Mouse (Mus musculus) layer of hippocampus, postnatal 36 days (tissue): Measurements from ENCODE around the gene Pdf. TPM values are rescaled to one million over a fixed set of nuclear protein-coding genes. Genes with fewer than 3 reads are reported as not detected.
A peak's percentile ranks its signal among the peaks of the same experiment; 100 is the strongest.
"Not testable (repeated sequence)": the region's sequence is repeated elsewhere in the genome, so short reads cannot be mapped to it uniquely, and the experiment has no call there.

ENCODE experiments used
- DNase-seq, 2 experiments: peaks; one replicate each; pipeline ENCODE4 v3.0.0; 2022
- microRNA-seq, 2 experiments: library from miRNA; unstranded; fragments of <30 nt; microRNA quantifications; one replicate each; pipeline ENCODE4 v1.2.0; 2021
- total RNA-seq, 2 experiments: library from RNA; stranded (reverse); gene quantifications; 2 replicates each; pipeline ENCODE4 v1.2.3; 2021

Gene Pdf
- total RNA-seq, 2 experiments from 2014 or later: 27.9 to 31.1 TPM

- no peak for DNase-seq
Observed at GRCm38 (mm10) chr8:107035641-107036040, 12.8 kb downstream of the Pdf start.

- DNase-seq: not testable (repeated sequence)
Observed at GRCm38 (mm10) chr8:107033609-107034008, 14.8 kb downstream of the Pdf start.

DNA sequence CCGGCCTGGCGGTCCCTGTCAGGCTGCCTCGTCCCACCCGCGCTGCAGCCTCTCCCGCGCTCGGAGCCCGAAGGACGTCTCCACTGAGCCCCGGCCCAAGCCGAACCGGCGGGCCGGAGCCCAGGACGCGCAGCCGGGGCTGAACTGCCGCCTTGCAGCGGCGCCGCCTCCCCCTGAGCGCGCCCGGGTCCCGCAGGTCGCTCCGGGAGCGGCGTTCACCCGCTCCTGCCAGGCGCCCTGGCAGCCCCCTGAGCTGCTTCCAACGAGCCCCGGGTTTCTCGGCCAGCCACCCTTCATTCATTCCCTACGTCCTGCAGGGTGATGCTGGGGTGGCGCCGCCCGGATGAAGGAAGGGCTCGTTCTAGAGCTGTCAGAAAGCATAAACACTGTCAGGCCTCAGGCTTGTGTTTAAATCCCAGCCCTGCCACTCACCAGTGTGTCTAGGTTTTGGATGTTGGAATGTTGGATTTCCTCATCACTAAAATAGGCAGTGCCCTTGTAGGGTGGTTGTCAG lies 16.8 kb downstream of the Pdf start:
- DNase-seq: no peak

- DNase-seq: peak; percentile 95
Observed at GRCm38 (mm10) chr8:107030650-107031576, 17.5 kb downstream of the Pdf start, which contains the start of gene Vps4a. TSS of gene Vps4a (plus strand) at chr8:107031222.

DNA sequence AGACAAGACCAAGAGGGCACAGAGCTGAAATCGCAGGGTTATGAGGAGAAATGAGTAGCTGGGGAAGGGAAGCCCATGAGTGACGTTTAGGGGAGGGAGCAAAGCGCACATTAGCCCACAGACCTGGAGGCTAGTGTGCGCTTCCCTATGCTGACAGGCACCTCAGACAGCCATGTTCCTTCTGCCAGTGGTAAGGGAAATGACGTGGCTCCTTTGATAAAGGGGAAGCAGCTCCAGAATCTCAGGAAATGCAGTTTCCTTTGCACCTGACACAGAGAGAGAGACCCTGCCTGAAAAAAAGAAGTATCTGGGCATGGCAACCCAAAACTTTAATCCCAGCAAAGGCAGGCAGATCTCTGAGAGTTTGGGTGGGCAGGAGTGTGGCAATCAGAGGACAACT lies 18.4 kb downstream of the Pdf start:
- no peak for DNase-seq

DNA sequence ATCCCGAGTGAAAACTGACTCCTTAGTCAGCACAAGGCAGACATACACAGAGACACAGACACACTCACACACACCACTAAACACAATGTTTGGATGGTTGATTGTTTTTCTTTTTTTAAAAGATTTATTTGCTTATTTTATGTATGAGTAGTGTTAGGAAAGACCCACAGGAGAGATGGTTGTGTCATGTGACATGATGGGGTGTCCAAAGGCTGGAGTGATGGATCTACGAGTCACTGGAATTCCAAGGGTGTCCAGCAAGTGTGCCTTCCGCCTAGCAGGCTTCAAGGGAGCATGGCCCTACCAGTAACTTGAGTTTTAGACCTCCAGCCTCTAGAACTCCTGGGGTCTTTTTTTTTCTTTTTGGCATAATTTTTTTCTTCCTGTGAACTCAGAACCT lies 19.1 kb downstream of the Pdf start:
- no peak for DNase-seq

DNA sequence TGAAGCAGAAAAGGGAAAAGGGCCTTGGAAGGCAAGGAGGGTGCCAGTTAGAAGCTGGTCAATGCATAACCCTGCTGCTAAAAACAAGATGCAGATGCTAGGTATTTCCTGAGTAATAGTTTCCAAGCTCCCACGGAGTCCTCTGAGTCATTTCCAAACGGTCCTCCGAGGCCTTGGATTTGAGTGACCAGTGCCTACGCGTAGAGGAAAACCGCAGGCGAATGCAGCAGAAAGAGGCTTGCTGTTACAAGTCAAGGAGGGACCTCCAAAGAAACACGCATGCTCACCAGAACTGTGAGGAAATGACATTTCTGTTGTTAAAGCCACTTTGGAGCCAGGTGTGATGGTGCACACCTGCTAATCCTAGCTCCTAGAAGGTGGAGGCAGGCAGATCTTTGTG lies 24.9 kb downstream of the Pdf start:
- DNase-seq: no peak

DNA sequence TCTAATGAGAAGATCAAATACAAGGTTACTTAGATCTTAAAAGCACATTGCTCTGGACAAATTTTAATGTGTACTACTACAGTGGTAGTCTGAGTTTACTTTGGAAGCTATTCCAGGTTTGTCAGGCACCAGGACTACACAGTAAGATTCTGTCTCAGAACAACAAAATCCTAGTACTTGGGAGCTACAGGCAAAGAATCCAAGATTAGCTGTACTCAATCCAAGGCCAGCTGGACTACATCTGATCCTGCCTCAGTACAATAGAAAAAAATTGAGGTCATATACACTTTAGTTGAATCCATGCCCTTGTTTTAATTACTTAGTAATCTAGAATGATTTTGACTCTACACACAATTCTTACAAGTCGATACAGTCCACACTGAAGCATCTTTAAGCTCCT lies 33.5 kb downstream of the Pdf start:
- no peak for DNase-seq

DNA sequence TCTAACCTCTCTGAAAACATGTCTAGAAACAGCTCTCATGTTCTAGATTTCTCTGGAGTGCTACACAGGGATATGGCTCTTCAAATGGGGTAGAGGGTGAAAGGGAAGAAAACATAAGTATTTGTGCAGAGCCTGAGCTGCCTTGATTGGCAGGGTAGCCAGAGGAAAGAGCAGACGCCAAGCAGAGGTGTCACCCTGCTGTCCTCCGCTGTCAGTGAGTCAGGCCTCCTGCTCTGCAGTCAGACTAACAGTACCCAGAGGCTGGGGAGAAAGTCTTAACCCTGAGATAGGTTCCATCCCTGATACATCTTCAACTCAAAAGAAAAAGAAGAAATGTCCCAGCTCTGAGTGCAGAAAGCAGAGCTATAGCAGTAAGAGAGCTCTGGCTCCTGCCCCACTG lies 35.7 kb downstream of the Pdf start:
- no peak for DNase-seq

DNA sequence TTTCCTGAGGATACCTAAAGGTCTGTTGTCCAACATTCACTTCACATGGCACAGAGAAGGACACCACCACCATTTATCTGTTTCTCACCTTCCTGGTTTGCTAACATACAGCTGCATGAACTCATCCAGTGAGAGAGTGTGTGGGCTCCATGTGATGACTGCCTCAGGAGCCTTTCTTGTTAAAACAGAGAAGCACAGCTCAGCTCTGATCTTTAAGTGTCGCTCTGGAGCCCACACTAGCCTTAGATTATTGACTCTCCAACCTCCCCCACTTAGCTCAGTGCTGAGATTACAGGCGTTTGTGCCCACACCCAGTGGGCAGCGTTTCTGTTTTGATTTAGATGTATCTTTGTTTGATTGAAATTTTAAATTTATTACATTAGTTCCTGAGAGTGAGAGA lies 40.6 kb downstream of the Pdf start:
- DNase-seq: no peak

DNA sequence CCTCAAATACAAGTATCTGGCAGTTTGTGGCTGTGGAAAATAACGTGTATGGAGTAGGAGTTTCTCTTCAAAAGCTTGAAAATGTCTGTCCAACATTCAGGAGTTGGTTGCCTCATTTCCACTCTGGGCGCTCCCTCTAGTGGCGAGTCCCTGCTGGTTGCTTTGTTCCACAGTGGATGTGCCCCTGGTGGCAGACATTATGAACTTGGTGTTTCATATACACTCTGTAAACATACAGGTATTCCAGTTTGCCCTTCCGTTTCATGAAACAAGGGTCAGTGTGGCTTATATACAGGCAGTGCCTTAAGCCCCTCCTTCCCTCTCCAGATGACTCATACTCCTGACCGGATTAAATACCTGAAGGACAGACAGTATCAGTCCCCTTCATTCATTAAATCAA lies 45.9 kb downstream of the Pdf start:
- peak; percentile 83 for DNase-seq

DNA sequence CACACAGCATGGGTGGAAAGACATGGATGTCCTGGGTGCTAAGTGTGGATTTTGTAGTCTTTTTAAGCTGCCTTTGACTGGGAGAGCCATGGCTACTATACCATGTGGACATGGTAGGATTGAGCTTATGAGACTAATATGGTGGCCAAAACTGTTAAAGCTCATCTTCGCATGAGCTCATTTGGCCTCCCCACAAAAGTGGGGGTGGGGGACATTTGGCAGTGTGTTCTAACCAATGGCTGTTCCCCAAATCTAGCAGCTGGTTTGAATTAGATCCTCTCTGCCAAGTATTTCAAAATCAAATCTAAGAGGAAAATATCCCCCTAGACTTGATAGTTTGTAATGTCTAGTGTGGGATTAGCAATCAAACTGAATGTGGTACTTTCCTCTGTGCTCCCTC lies 49.3 kb downstream of the Pdf start:
- peak; percentile 45 to 60 for DNase-seq

DNA sequence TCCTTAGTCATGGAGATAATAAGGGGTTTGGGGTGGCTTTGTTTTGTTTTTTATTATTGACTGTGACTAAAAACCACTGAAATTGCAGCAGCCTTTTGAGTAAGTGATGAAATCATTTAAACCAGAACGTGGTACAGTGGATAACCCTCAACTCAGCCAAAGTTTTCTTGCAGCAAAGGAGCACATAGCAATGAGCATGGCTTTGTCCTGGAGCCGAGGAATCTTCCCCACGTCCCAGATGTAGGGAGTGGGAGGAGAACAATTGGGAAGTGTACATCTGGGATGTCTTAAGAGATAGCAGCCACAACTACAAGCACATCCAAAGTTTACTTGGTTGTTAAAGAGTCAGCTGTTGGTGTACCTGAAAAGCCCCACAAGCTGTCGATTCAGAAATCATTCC lies 51.0 kb downstream of the Pdf start:
- no peak for DNase-seq

DNA sequence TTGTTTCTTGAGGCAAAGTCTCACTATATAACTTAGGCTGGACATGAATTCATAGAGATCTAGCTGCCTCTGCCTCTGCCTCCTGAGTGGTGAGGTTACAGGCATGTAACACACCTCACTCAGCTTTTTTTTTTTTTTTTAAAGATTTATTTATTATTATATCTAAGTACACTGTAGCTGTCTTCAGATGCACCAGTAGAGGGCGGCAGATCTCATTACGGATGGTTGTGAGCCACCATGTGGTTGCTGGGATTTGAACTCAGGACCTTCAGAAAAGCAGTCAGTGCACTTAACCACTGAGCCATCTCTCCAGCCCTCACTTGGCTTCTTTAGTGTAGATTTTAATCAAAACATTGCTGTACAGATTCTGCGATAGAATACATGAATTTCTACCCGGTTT lies 52.1 kb downstream of the Pdf start:
- DNase-seq: not testable (repeated sequence)

Small RNA genes lying within 50 kb of the gene (microRNA-seq; reads per million reads assigned to microRNA genes)
- 1.5 to 2.3 reads per million in 2 experiments for gene Mir7075

Other genes starting within 250 kb of the Pdf start
- 1 to 10 TPM; 1.5 to 1.9 TPM for gene Has3, start 178.4 kb downstream of the Pdf start, total RNA-seq
- 10 to 100 TPM; 41.0 to 43.5 TPM for gene Utp4, start 155.0 kb downstream of the Pdf start, total RNA-seq
- 10 to 100 TPM; 22.4 to 27.9 TPM for gene Sntb2, start 112.9 kb downstream of the Pdf start, total RNA-seq
- 100 to 1,000 TPM; 107 to 108 TPM for gene Vps4a, start 17.4 kb downstream of the Pdf start, total RNA-seq
- gene Cog8, start 8.1 kb upstream of the Pdf start, total RNA-seq: 10 to 100 TPM; 28.3 to 31.1 TPM
- gene Nip7, start 8.3 kb upstream of the Pdf start, total RNA-seq: 10 to 100 TPM; 44.9 to 47.9 TPM
- not detected for gene Tmed6, start 17.0 kb upstream of the Pdf start, total RNA-seq
- gene Terf2, start 47.9 kb upstream of the Pdf start, total RNA-seq: 10 to 100 TPM; 31.9 to 32.0 TPM
- 100 to 1,000 TPM; 106 to 109 TPM for gene Cyb5b, start 102.0 kb upstream of the Pdf start, total RNA-seq
- 10 to 100 TPM; 59.4 to 63.2 TPM for gene Nfat5, start 244.9 kb upstream of the Pdf start, total RNA-seq